Mouse (Mus musculus) ES-Bruce4 (cell line): Measurements from ENCODE around the gene Nptn.

Experiments
- CTCF ChIP-seq: IDR thresholded peaks from one replicate; pipeline ENCODE4 v1.8.1; 2011; ENCODE audit warnings: low read depth, low read length
- POLR2A ChIP-seq: IDR thresholded peaks from one replicate; pipeline ENCODE4 v1.8.1; 2011; ENCODE audit warnings: low read length; ENCODE audit not compliant: insufficient read depth

GRCm38 (mm10) chr9:58571001-58571400 lies 11.0 kb upstream of the Nptn start:
- TF ChIP-seq CTCF = no peak
- TF ChIP-seq POLR2A = no peak
